9 mouse cellular contexts compared by ENCODE assay signal in genomic region chr10:90830591-90831287, GRCm38 (mm10).
A peak's percentile ranks its signal among the peaks of the same experiment; 100 is the strongest.
DNase-seq lines count a peak whose midpoint lies in the region; ATAC-seq lines count a peak whose summit lies in the region.
"Had no signal": no experiment of that assay in that cellular context is flagged by ENCODE, and none has a peak within 500 bp of the region (broad histone marks: within the 10 kb centered on the region; RNA-seq: fewer than 3 reads in every experiment).

No protein-coding gene starts in this region.

- peaks cover 15% of the 10 kb centered on the region for H3K4me1 ChIP-seq in forebrain, embryonic 13.5 days

- H3K27me3 ChIP-seq in forebrain, embryonic 13.5 days = peaks cover 45% of the 10 kb centered on the region

- peak; percentile 30 for DNase-seq in cerebellum, adult 11-12 months
- DNase-seq in left cerebral cortex, postnatal 36 days (ENCODE audit: low spot score in 2 of 2) = peak; percentile 45 to 57
- DNase-seq in retina, embryonic 14.5 days (ENCODE audit: low spot score) = peak; percentile 21
- no peak for DNase-seq in adrenal gland, adult 2 months
- DNase-seq in spleen, adult 18-20 months = no peak
- DNase-seq in testis, postnatal 10 days (ENCODE audit: low spot score) = no peak

- WGBS in forebrain, embryonic 13.5 days = 3% methylated on average over 21 of the region's 21 CpGs

- H3K9me3 ChIP-seq in forebrain, embryonic 13.5 days (replicated peaks) = no peaks in the 10 kb centered on the region
- H3K9me3 ChIP-seq: stomach, embryonic 15.5 days had no signal

- intact Hi-C loops in left cerebral cortex, postnatal 36 days (cut with DNase I) = loop anchor here (5.0 kb wide), 3 partner anchors 37 to 202 kb away; no protein-coding TSS in a partner anchor

- H3K4me3 ChIP-seq in forebrain, embryonic 13.5 days = peak overlapping the region; percentile 69

- H3K4me2 ChIP-seq in forebrain, embryonic 13.5 days = peak overlapping the region; percentile 85

- no peak for ATAC-seq in cerebellum, adult (ENCODE audit: insufficient number of reproducible peaks, low FRiP score, low TSS enrichment)
- ATAC-seq in forebrain, embryonic 13.5 days = no peak

- H3K36me3 ChIP-seq in forebrain, embryonic 13.5 days (ENCODE audit: poor library complexity, severe bottlenecking) = no peaks in the 10 kb centered on the region
- H3K36me3 ChIP-seq: stomach, embryonic 15.5 days had no signal

- peak overlapping the region; percentile 78 for H3K9ac ChIP-seq in forebrain, embryonic 13.5 days
- H3K9ac ChIP-seq: stomach, embryonic 15.5 days had no signal

- no peak overlapping the region for H3K27ac ChIP-seq in forebrain, embryonic 13.5 days
- H3K27ac ChIP-seq: stomach, embryonic 15.5 days had no signal

Comparison
In these comparisons a context has a peak if more than half of its experiments do, and no peak if none do; other contexts are left out.
1. DNase-seq: peak in cerebellum, adult 11-12 months (single experiment), left cerebral cortex, postnatal 36 days (2 of 2) and retina, embryonic 14.5 days (single experiment); none in adrenal gland, adult 2 months (single experiment), spleen, adult 18-20 months (0 of 2) and testis, postnatal 10 days (single experiment).